In the genomic region with DNA sequence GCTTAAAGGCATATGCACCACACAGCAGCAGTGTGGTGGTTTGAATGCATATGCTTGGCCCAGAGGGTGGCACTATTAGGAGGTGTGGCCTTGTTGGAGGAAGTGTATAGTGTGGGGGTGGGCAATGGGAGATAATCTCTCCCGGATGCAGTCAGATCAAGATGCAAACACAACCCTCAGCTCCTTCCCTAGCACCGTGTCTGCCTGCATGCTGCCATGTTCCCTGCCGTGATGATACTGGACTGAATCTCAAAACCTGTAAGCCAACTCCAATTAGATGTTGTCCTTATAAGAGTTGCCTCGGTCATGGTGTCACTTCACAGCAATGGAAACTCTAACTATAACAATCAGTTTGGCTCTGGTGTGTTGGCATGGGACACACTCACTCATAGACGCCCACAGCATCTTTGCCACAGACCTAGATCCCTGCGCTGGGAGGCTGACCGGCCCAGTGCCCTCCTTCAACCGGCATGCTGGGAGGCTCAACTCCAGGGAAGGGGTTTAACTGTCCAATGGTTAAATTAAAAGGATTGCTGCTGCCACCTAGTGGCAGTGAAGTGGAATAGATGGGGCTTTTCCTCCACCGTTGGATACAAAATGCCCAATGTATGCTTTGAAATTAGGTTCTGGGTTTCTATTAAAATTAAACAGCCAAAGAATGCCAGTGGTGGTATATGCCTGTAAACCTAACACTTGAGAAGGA, we compare ENCODE assay signal across 9 mouse cellular contexts. TPM values are rescaled to one million over a fixed set of nuclear protein-coding genes. Genes with fewer than 3 reads are reported as not detected.
DNase-seq lines count a peak whose midpoint lies in the region; ATAC-seq lines count a peak whose summit lies in the region.
"Had no signal": no experiment of that assay in that cellular context is flagged by ENCODE, and none has a peak within 500 bp of the region (broad histone marks: within the 10 kb centered on the region; RNA-seq: fewer than 3 reads in every experiment).

No protein-coding gene starts in this region.

- no peaks in the 10 kb centered on the region for H3K9me3 ChIP-seq in forebrain, embryonic 16.5 days (ENCODE audit: control insufficient read depth, low read length)

- no peak overlapping the region for H3K27ac ChIP-seq in forebrain, embryonic 16.5 days (ENCODE audit: low read length)

- peaks cover 11% of the 10 kb centered on the region for H3K4me1 ChIP-seq in forebrain, embryonic 16.5 days (replicated peaks; ENCODE audit: control insufficient read depth, insufficient read depth, low read length)

- no peak overlapping the region for H3K4me3 ChIP-seq in forebrain, embryonic 16.5 days (replicated peaks; ENCODE audit: low read length)

- no peak overlapping the region for H3K4me2 ChIP-seq in forebrain, embryonic 16.5 days (ENCODE audit: low read length)

- peak; percentile 46 for DNase-seq in cerebellum, adult 11 months
- DNase-seq in spleen, adult 12 weeks (ENCODE audit: low spot score) = peak; percentile 20
- no peak for DNase-seq in spleen, postnatal 36 days (ENCODE audit: low spot score in 2 of 2)
- peak; percentile 73 for DNase-seq in cerebellum, adult 9-10 months
- peak; percentile 34 for DNase-seq in kidney, postnatal 10 days
- DNase-seq in mesoderm, embryonic 11.5 days (ENCODE audit: low read depth, low spot score) = peak; percentile 74

- 29% methylated on average over 9 of the region's 9 CpGs for WGBS in forebrain, embryonic 16.5 days

- H3K27me3 ChIP-seq in forebrain, embryonic 16.5 days (replicated peaks; ENCODE audit: control insufficient read depth, insufficient read depth, low read length) = no peaks in the 10 kb centered on the region

- peaks cover 16% of the 10 kb centered on the region for H3K36me3 ChIP-seq in forebrain, embryonic 16.5 days (ENCODE audit: control insufficient read depth, insufficient read depth)

- no peak for ATAC-seq in cerebellum, adult (ENCODE audit: insufficient number of reproducible peaks, low FRiP score, low TSS enrichment)
- no peak for ATAC-seq in forebrain, embryonic 16.5 days

- H3K9ac ChIP-seq in forebrain, embryonic 16.5 days (replicated peaks; ENCODE audit: low read depth, low read length) = no peak overlapping the region

RNA-seq across cellular contexts. Expression of a gene that starts 2.5 kb away (rescaled TPM):
- 200 and 220 TPM in 2 replicates for polyA plus RNA-seq in forebrain, embryonic 16.5 days (2015; fragmentation: Nextera tagmentation; extraction: Ambion mirVana)

RNA-seq across cellular contexts. Expression of a gene that starts 30.7 kb away (rescaled TPM):
- 227 and 278 TPM in 2 replicates for polyA plus RNA-seq in forebrain, embryonic 16.5 days (2015; fragmentation: Nextera tagmentation; extraction: Ambion mirVana)

RNA-seq across cellular contexts. Expression of a gene that starts 30.8 kb away (rescaled TPM):
- 0.37 TPM in 1 of 2 replicates, not detected in the other for polyA plus RNA-seq in forebrain, embryonic 16.5 days (2015; fragmentation: Nextera tagmentation; extraction: Ambion mirVana)
- polyA plus RNA-seq: intestine, embryonic 14.5 days had no signal

Comparison
In these comparisons a context has a peak if more than half of its experiments do, and no peak if none do; other contexts are left out.
1. DNase-seq: peak in cerebellum, adult 11 months (single experiment), spleen, adult 12 weeks (single experiment), cerebellum, adult 9-10 months (single experiment), kidney, postnatal 10 days (single experiment) and mesoderm, embryonic 11.5 days (single experiment); none in spleen, postnatal 36 days (0 of 2).